In the genomic region with DNA sequence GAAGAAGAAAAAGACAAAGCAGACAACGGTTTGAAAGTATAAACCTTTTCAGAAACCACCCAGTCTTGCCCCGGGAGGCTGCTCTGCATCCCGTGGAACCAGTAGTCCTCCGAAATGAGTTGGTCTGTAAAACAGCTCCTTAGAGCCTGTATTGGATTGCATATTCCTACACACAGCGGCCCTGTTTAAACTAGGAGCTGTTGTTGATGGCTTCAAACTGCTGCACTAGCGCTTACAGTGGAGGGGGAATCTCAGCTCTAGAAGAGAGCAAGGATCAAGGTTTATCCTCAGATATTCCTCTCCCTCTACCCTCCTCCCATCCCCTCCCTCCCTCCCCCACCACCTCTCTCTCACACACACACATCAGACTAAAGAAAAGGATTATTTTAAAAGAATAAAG, we compare ENCODE assay signal across 35 mouse cellular contexts. TPM values are rescaled to one million over a fixed set of nuclear protein-coding genes. Genes with fewer than 3 reads are reported as not detected.
"Had no signal": no experiment of that assay in that cellular context is flagged by ENCODE, and none has a peak within 500 bp of the region (broad histone marks: within the 10 kb centered on the region; RNA-seq: fewer than 3 reads in every experiment).

No protein-coding gene starts in this region.

- DNase-seq: layer of hippocampus, postnatal 36 days; left cerebral cortex, postnatal 4 days; liver; liver, embryonic 13.5 days; liver, postnatal 0 days; lung, adult 2 months; lung, postnatal 10 days; lung, postnatal 14 days; lung, postnatal 4 days; midbrain, embryonic 14.5 days had no signal

- H3K4me1 ChIP-seq: limb, embryonic 13.5 days; limb, embryonic 15.5 days; liver, embryonic 13.5 days; liver, embryonic 15.5 days; midbrain, embryonic 15.5 days; neural tube, embryonic 12.5 days had no signal

- H3K9me3 ChIP-seq: limb, embryonic 10.5 days; limb, embryonic 12.5 days; limb, embryonic 13.5 days; limb, embryonic 15.5 days; liver, embryonic 12.5 days; liver, embryonic 13.5 days; liver, embryonic 15.5 days; megakaryocyte, embryonic 14.5 days; midbrain, embryonic 10.5 days; midbrain, embryonic 12.5 days; midbrain, embryonic 13.5 days; midbrain, embryonic 15.5 days; neural tube, embryonic 12.5 days had no signal

- H3K36me3 ChIP-seq: liver, embryonic 12.5 days; liver, embryonic 13.5 days; liver, embryonic 15.5 days had no signal

- H3K4me3 ChIP-seq: left cerebral cortex, adult 2 months; limb, embryonic 10.5 days; limb, embryonic 12.5 days; limb, embryonic 13.5 days; limb, embryonic 15.5 days; liver, embryonic 12.5 days; liver, embryonic 13.5 days; liver, embryonic 15.5 days; megakaryocyte, embryonic 14.5 days; midbrain, embryonic 10.5 days; midbrain, embryonic 12.5 days; midbrain, embryonic 13.5 days; midbrain, embryonic 15.5 days; myocyte; neural tube, embryonic 12.5 days had no signal

- H3K4me2 ChIP-seq: limb, embryonic 12.5 days; limb, embryonic 13.5 days; limb, embryonic 15.5 days; liver, embryonic 11.5 days; liver, embryonic 12.5 days; liver, embryonic 13.5 days; liver, embryonic 15.5 days; midbrain, embryonic 11.5 days; midbrain, embryonic 12.5 days; midbrain, embryonic 13.5 days; midbrain, embryonic 15.5 days; neural tube, embryonic 12.5 days had no signal

- ATAC-seq: liver, embryonic 12.5 days; liver, postnatal 0 days; lung, postnatal 0 days; midbrain, embryonic 13.5 days; midbrain, embryonic 15.5 days; midbrain, embryonic 16.5 days had no signal

- H3K27ac ChIP-seq: left cerebral cortex, adult 2 months; limb, embryonic 10.5 days; limb, embryonic 12.5 days; limb, embryonic 13.5 days; limb, embryonic 15.5 days; liver, embryonic 12.5 days; liver, embryonic 13.5 days; liver, embryonic 14.5 days; liver, embryonic 15.5 days; macrophage; midbrain, embryonic 10.5 days; midbrain, embryonic 12.5 days; midbrain, embryonic 13.5 days; midbrain, embryonic 15.5 days; neural tube, embryonic 12.5 days had no signal

- H3K27me3 ChIP-seq: limb, embryonic 12.5 days; limb, embryonic 13.5 days; limb, embryonic 15.5 days; liver, embryonic 12.5 days; liver, embryonic 13.5 days; liver, embryonic 15.5 days; midbrain, embryonic 12.5 days; midbrain, embryonic 13.5 days; midbrain, embryonic 15.5 days; neural tube, embryonic 12.5 days had no signal

- H3K9ac ChIP-seq: limb, embryonic 12.5 days; limb, embryonic 13.5 days; limb, embryonic 15.5 days; liver, embryonic 12.5 days; liver, embryonic 13.5 days; liver, embryonic 14.5 days; liver, embryonic 15.5 days; liver, postnatal 0 days; midbrain, embryonic 12.5 days; midbrain, embryonic 13.5 days; midbrain, embryonic 15.5 days; neural tube, embryonic 12.5 days had no signal

RNA-seq across cellular contexts. Expression of a gene that starts 18.4 kb away (rescaled TPM):
- polyA plus RNA-seq: limb, embryonic 10.5 days; limb, embryonic 11.5 days; limb, embryonic 13.5 days; limb, embryonic 14.5 days; limb, embryonic 15.5 days; liver, embryonic 11.5 days; liver, embryonic 13.5 days; liver, embryonic 16.5 days; lung, adult 2 months; lung, postnatal 0 days; macrophage; midbrain, embryonic 12.5 days; midbrain, embryonic 13.5 days; midbrain, embryonic 15.5 days; midbrain, postnatal 0 days; myocyte; neural tube, embryonic 11.5 days had no signal
